Mouse (Mus musculus) hindbrain, postnatal 0 days (tissue): ENCODE measurements around the gene Pgap3. TPM values are rescaled to one million over a fixed set of nuclear protein-coding genes. Genes with fewer than 3 reads are reported as not detected.

Experiments used
- ATAC-seq: fragments of 200-750 bp; cut with Nextera tagmentation; 2 replicates; pipeline ENCODE4 v1.8.0; 2017; ENCODE audit warnings: mild to moderate bottlenecking, moderate TSS enrichment, moderate library complexity
- DNase-seq: peaks from one replicate; pipeline ENCODE4 v3.0.0-alpha.2; 2015; ENCODE audit warnings: low spot score
- H3K27ac ChIP-seq: fragments of 300-500 bp; sonication (generic); 2 replicates; pipeline ENCODE4 v1.5.1; 2014; ENCODE audit warnings: mild to moderate bottlenecking
- H3K27me3 ChIP-seq: fragments of 300-500 bp; sonication (generic); 2 replicates; pipeline ENCODE4 v1.6.1; 2014; ENCODE audit warnings: low read length, mixed read lengths; ENCODE audit not compliant: insufficient read depth
- H3K36me3 ChIP-seq: fragments of 300-500 bp; sonication (generic); 2 replicates; pipeline ENCODE4 v1.6.1; 2014; ENCODE audit warnings: low read length, mixed read lengths; ENCODE audit not compliant: insufficient read depth
- H3K4me1 ChIP-seq: fragments of 300-500 bp; sonication (generic); 2 replicates; pipeline ENCODE4 v1.6.1; 2014; ENCODE audit warnings: antibody characterized with exemption, low read length, mixed read lengths; ENCODE audit not compliant: insufficient read depth
- H3K4me2 ChIP-seq: fragments of 300-500 bp; sonication (generic); 2 replicates; pipeline ENCODE4 v1.6.1; 2014; ENCODE audit warnings: low read depth, mild to moderate bottlenecking, low read length, moderate library complexity, mixed read lengths
- H3K4me3 ChIP-seq: fragments of 300-500 bp; sonication (generic); 2 replicates; pipeline ENCODE4 v1.5.1; 2014; ENCODE audit warnings: low read length
- H3K9ac ChIP-seq: fragments of 300-500 bp; sonication (generic); replicated peaks from 2 replicates; pipeline ENCODE4 v1.6.1; 2014; ENCODE audit warnings: mild to moderate bottlenecking, low read length, moderate library complexity, mixed read lengths
- H3K9me3 ChIP-seq: fragments of 300-500 bp; sonication (generic); 2 replicates; pipeline ENCODE4 v1.6.1; 2016; ENCODE audit warnings: low read length, mixed read lengths
- CTCF ChIP-seq: IDR thresholded peaks from 2 replicates; pipeline ENCODE4 v1.5.1; 2016; ENCODE audit warnings: antibody characterized with exemption, control low read depth, low read depth
- WGBS: fragments of 180-500 bp; shearing (Covaris S2); extraction: QIAGEN DNeasy Blood & Tissue Kit; methylation state at CpG from one replicate; pipeline ENCODE4 v1.1.7; 2014; 5-methylcytosine and 5-hydroxymethylcytosine counted together
- polyA plus RNA-seq: library from polyadenylated mRNA; unstranded; fragments of >200 nt; fragmentation: Nextera tagmentation; extraction: Ambion mirVana; gene quantifications from 2 replicates; pipeline ENCODE4 v1.2.1, GENCODE M21; 2015
- total RNA-seq: library from RNA; depleted of rRNA; stranded (reverse); fragments of >200 nt; gene quantifications from 2 replicates; pipeline ENCODE4 v1.2.3, GENCODE M21; 2014

Gene Pgap3
- total and polyA plus RNA-seq, 2 experiments from 2014 or later, result 9.2 to 12.0 TPM

DNA sequence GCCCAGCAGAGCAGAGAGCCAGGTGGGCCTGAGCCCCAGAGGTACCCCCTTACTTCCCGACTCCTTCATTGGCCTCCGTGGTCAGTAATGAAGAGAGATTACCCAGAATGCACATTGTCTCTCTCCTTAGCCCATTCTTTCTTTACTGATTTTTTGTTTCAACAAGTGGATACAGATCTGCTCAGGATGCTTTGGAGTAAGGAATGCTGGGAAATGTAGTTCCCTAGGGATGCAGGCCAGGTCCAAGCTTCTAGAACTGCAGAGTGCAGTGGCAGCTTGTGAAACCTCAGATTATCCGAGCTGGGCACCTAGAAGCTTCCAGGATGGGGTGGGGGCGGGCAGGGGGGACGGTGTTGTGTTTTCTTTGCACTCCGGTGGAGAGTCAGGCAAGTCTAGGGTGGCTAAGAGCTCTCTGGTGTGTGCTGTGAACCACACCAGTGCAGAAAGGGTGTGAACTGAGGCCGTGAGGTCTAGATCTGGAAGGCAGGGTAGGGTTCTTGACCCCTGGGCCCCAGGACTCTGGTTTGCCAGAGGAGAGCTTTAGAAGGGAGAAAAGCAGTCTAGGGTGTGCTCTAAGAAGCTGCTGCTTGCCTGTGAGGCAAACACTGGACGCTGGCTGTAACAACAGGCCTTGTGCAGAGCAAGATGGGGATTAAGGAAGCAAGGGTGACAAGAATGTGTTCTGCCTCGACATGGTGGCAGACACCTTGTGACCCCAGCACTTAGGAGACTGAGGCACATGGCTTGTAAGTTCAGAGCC, 31.6 kb upstream of the Pgap3 start:
- Histone ChIP-seq H3K27me3 (no peaks in the 10 kb centered on the region), H3K9ac (no peak overlapping the region), H3K27ac (no peak overlapping the region), H3K4me1 (no peaks in the 10 kb centered on the region), H3K4me2 (no peak overlapping the region), H3K4me3 (no peak overlapping the region), H3K36me3 (peaks cover 5% of the 10 kb centered on the region; the same call in 1 of the 2 replicates), H3K9me3 (no peaks in the 10 kb centered on the region)
- no peak for DNase-seq
- 79% methylated on average over 9 of the region's 9 CpGs for WGBS
- no peak for TF ChIP-seq CTCF
- no peak for ATAC-seq

DNA sequence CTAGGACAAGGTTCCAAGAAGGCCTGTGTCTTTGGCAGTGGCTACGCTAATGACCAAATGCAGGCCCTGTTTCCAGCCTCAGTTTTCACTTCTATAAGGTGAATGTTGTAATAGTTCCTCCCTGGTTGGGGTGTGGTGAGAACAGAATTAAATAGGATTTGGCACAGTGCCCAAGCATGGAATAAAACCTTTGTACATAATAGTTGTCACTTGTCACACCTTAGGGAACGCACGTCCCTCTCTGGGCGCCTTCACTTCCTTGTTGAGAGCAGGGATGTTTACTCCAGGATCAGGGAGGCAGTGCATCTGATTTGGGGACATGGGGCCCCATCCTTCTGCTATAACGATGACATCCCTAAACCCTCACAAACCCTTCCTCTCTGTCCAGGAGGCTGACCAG, 28.1 kb upstream of the Pgap3 start:
- Histone ChIP-seq H3K9ac (no peak overlapping the region), H3K9me3 (no peaks in the 10 kb centered on the region), H3K4me2 (no peak overlapping the region), H3K4me1 (no peaks in the 10 kb centered on the region), H3K36me3 (no peaks in the 10 kb centered on the region), H3K27ac (no peak overlapping the region), H3K4me3 (no peak overlapping the region), H3K27me3 (no peaks in the 10 kb centered on the region)
- TF ChIP-seq CTCF, result no peak
- 86% methylated on average over 5 of the region's 5 CpGs for WGBS
- no peak for ATAC-seq
- no peak for DNase-seq

DNA sequence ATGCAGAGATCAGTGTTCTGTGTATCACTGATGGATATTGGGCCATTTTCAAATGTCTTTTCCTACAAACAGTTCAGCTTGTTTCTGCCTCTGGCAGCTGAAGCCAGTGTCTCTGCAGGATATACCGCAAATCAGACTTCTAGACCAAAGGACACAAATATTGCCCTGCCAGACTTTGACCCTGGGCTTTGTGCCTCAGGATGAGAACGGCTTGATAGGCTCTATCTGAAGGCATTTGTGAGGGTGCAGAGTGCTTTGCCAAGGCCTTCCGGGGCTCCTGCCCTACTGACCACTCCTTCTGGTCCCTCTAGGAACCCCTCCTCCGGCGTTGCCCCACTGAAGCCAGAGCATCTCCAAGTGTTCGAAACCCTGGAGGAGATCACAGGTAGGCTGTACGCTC, 26.3 kb upstream of the Pgap3 start:
- DNase-seq, result no peak
- ATAC-seq, result no peak
- no peak for TF ChIP-seq CTCF
- Histone ChIP-seq H3K9ac (no peak overlapping the region), H3K36me3 (no peaks in the 10 kb centered on the region), H3K27ac (no peak overlapping the region), H3K4me2 (no peak overlapping the region), H3K9me3 (no peaks in the 10 kb centered on the region), H3K4me3 (no peak overlapping the region), H3K4me1 (no peaks in the 10 kb centered on the region), H3K27me3 (no peaks in the 10 kb centered on the region)
- 91% methylated on average over 7 of the region's 7 CpGs for WGBS

DNA sequence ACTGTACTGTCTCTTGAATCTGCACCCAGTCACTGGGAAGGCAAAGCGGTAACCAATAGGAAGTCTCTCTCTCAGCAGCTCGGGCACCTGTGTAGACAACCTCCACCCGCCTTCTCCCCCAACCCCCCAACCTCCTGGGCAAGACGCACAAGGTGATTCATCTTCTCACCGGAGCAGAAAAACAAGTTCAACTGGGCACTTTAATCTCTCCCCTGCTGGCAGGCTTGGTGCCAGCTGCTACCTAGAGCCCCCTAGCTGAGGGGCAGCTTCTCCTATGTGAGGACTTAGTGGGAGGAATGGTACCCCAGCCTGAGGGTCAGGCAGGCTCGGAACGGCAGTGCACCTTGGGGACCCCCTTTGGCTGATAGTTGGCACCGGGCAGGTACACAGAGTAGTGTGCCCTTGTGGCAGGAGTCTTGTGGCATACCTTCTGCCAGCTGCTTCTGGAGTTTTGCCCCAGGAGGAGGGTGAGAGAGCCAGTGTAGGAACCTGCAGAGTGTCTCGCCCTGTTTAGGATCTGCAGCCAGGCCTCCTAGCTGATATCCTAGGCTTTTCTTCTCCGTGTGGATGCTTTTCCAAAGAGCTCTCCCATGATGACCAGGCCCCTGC, 18.8 kb upstream of the Pgap3 start:
- Histone ChIP-seq H3K36me3 (no peaks in the 10 kb centered on the region), H3K4me1 (no peaks in the 10 kb centered on the region), H3K4me2 (no peak overlapping the region), H3K27ac (no peak overlapping the region), H3K9ac (no peak overlapping the region), H3K27me3 (no peaks in the 10 kb centered on the region), H3K4me3 (no peak overlapping the region), H3K9me3 (no peaks in the 10 kb centered on the region)
- TF ChIP-seq CTCF, result no peak
- WGBS, result 74% methylated on average over 10 of the region's 10 CpGs
- DNase-seq (no peak), ATAC-seq (no peak)

DNA sequence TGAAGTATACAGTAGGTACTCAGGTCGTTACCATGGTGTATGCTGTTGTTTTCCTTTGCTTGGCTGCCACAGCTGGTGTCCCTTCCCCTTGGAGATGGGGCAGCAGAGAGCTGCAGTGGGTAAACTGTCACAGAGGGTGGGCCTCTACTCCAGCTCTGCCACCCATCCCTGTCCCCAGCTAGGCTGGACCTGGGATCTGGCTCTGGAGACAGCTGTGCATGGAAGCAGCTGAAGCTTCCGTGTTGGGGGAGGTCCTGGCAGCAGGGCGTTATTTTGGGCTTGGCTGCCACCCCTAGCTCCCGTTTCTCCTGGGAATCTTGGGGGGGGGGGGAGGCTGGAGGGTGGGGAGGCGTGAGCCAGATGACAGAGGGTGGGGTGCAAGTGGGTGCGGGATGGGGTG, 18.0 kb upstream of the Pgap3 start:
- Histone ChIP-seq H3K9ac (no peak overlapping the region), H3K4me2 (no peak overlapping the region), H3K36me3 (no peaks in the 10 kb centered on the region), H3K27ac (no peak overlapping the region), H3K4me3 (no peak overlapping the region), H3K9me3 (no peaks in the 10 kb centered on the region), H3K27me3 (no peaks in the 10 kb centered on the region), H3K4me1 (no peaks in the 10 kb centered on the region)
- 65% methylated on average over 6 of the region's 6 CpGs for WGBS
- no peak for DNase-seq
- no peak for ATAC-seq
- TF ChIP-seq CTCF, result no peak

DNA sequence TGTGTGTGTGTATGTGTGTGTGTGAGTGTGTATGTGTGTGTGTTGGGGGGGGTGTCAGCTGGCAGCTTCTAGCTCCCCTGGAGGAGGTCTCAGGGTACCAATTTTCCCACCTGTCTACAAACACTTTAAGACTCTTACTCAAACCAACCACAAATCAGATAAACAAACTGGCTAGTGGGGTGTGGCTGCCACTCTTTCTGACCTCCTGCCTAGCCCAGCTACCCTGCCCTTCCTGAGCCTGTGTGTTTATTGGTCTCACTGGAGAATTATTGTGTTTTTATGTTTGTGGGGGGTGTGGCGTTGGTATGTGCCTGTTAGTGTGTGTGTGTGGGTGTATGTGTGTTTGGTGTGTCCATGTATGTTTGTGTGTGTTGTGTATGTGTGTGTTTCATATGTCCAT, 16.8 kb upstream of the Pgap3 start:
- peaks cover 5% of the 10 kb centered on the region for H3K27me3 ChIP-seq
- no peaks in the 10 kb centered on the region for H3K9me3 ChIP-seq
- no peaks in the 10 kb centered on the region for H3K36me3 ChIP-seq
- H3K4me3 ChIP-seq, result no peak overlapping the region
- 88% methylated on average over 1 of the region's 1 CpGs for WGBS
- no peaks in the 10 kb centered on the region for H3K4me1 ChIP-seq
- no peak for TF ChIP-seq CTCF
- no peak for ATAC-seq
- no peak overlapping the region for H3K9ac ChIP-seq
- no peak for DNase-seq
- H3K27ac ChIP-seq, result no peak overlapping the region
- no peak overlapping the region for H3K4me2 ChIP-seq

DNA sequence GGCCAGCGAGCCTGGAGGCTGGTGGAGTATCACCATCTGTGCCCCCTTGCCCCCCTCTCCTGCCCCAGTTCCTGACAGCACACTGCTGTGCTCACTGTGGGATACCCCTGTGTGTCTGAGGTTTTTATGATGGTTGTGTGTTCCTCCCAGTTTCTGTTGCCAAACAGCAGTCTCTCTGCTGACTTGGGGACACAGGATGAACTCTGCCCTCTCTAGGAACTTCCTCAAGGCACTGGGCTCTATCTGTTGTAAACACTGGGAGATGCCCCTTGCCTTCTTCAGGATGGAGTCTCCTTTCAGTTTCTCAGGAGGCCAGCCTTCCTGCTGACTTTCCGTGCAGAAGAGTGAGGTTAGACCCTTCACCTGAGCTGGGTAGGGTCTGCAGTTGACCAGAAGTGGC, 13.9 kb upstream of the Pgap3 start:
- H3K4me2 ChIP-seq, result peak overlapping the region; percentile 93; the same call in 1 of the 2 replicates
- no peak for DNase-seq
- no peak overlapping the region for H3K27ac ChIP-seq
- TF ChIP-seq CTCF, result no peak
- no peaks in the 10 kb centered on the region for H3K4me1 ChIP-seq
- no peaks in the 10 kb centered on the region for H3K36me3 ChIP-seq
- no peak overlapping the region for H3K4me3 ChIP-seq
- H3K9ac ChIP-seq, result no peak overlapping the region
- peaks cover 5% of the 10 kb centered on the region for H3K27me3 ChIP-seq
- WGBS, result 32% methylated on average over 2 of the region's 2 CpGs
- no peaks in the 10 kb centered on the region for H3K9me3 ChIP-seq
- no peak for ATAC-seq
